Mouse (Mus musculus) B cell, adult 62 days (primary cell): ENCODE results near the gene Tex52. TPM values are rescaled to one million over a fixed set of nuclear protein-coding genes. Genes with fewer than 3 reads are reported as not detected.

ENCODE experiments used
- total RNA-seq: library from RNA; stranded (reverse); gene quantifications from 4 replicates; pipeline ENCODE4 v1.2.4, GENCODE M21; 2023

Tex52 gene
- not detected in 4 replicates for total RNA-seq

DNA sequence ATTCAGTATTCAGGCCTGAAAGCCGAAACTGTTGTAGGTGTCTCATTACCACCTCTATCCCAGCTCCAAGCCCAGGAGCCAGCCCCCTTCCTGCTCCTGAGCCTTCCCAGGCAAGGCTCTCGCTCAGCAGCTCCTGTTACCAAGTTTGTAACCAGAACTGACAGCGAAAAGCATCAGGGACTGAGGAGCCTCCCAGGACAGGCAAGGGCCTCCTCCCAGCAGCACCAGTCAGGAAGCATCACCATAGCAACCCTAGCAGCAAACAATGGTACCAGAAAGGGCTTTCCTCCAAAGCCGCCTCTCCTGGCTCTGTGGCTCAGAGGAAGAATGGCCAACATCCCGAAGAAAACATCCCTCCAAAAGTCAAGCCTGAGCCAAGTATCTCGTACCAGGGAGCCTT is at the start of gene Tex52, which contains the start of gene Gm44596:
Tex52 (plus strand) TSS at position 265 of the 400 bp plus-strand sequence.
Gm44596 (plus strand) TSS at position 312 of the 400 bp plus-strand sequence.

DNA sequence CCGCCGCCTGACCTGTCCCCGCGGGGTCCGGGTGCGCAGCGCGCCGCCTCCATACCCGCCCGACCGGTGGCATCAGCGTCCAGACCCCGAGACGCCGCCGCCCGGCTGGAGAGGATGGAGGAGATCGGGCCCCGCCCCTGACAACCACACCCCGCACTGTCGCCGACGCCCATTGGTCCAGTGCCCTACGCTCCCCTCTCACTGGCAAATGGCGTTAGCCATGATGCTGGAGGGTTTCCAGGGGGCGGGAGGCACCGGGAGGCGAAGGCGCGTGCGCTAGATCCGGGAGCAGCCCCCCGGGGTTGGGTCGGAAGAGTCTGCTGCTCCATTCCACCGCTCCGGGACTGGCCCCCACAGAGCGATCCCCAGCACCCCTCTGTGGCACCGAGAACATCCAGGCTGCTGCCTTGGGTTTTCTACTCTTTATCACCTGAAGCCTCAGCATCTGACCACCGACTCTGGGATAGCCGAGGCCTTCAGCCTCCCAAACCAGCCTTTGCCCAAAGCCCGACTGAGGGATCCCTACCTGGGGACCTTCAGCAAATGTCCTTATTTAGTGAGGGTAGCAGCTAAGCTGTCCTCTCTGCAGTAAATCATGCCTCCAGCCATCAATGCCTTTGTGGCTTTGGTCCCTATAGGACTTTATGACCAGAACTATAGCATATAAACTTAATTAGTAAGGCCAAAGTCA is 19.4 kb upstream of the Tex52 start, which contains the start of gene Tulp3:
Tulp3 (minus strand) TSS at position 126 of the 691 bp plus-strand sequence.

DNA sequence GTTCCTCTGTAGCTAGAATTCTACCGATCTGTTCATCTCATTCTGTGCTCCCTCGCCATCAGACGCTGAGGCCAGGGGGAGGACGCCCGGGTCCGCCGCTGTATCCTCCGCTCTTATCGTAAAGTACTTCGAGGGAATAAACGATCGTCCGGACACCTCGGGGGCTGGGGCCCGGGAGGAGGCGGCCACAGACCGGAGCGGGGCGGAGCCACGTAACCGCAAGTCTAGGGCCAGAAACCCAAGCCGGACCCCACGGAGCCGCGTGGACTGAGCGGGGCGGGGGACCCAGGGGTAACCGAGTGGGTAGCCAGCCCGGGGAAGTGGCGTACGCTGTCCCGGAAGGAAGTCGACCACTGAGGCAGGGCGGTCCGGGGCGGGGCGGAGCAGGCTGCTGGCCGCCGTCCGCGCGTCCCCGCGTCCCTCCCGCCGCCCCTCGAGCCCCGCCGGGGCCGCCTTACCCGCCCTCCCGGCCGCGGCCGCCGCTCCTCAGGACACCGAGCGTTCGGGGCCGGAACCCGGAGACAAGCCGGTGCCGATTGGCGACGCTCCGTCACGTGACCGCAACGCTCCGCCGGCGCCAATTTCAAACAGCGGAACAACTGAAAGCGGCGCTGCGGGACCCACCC is 12.8 kb upstream of the Tex52 start, which contains the start of the genes Rhno1 and Foxm1:
Rhno1 (minus strand) TSS at position 531 of the 626 bp plus-strand sequence.
Foxm1 (plus strand) TSS at position 587 of the 626 bp plus-strand sequence.

DNA sequence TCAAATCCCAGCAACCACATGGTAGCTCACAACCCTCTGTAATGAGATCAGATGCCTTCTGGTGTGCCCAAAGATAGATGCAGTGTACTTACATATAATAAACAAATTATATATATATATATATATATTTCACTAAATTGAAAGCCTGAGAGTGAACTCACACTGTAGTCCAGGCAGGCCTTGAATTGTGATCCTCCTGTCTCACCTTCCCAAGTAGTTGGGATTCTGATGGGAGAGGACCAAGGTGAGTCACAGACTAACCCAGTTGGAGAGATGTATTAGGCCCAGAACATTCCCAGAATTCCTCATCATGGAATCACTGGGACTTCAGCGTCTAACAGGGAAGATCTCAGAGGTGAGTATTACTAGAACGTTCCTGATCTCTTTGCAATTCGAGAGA is 23.7 kb downstream of the Tex52 start, which contains the start of gene Nrip2:
Nrip2 (plus strand) TSS at position 301 of the 400 bp plus-strand sequence.

DNA sequence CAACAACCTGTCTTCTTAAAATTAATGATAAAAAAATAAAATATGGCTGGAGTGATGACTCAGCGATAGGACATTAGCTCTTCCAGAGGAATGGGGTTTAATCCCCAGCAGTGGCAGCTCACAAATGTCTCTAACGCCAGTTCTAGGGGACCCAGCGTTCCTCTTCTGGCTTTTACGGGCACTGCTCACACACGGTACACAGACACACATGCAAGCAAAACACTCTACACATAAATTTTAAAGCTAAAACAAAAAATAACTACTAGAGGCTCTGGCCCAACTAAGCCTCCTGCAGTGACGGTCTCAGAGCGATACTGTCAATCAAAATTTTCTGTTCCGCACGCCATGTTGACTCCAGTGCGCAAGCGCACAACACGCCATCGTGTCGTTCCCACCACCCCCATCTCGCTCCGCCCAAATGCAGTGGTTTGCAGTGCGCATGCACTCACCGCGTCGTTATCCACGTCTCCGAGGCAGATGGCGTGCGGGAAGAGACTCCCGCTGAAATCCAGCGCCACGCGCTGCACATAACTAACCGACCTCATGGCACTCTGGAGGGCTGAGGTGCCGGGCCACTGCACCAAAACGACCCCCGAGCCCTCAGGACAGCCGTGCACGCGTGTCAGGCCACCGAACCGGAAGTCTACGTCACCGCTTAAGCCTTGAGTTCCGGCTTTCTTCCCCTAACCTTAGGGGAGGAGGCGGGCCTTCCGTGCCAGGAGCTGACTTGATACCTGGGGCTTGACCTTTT is 49.2 kb downstream of the Tex52 start, which contains the start of gene Itfg2:
Itfg2 (minus strand) TSS at position 663 of the 751 bp plus-strand sequence.

Other genes starting within 250 kb of the Tex52 start
- 0.31 to 1.7 TPM (median 0.57 TPM) in 4 replicates for gene Tspan9, start 231.9 kb upstream of the Tex52 start, total RNA-seq
- not detected in 4 replicates for gene Tead4, start 74.6 kb upstream of the Tex52 start, total RNA-seq
- gene Tulp3, start 19.6 kb upstream of the Tex52 start, total RNA-seq: 3.4 to 5.5 TPM (median 4.4 TPM) in 4 replicates
- gene Rhno1, start 12.5 kb upstream of the Tex52 start, total RNA-seq: 44.2 to 53.2 TPM (median 47.9 TPM) in 4 replicates
- 11.2 to 13.3 TPM (median 12.1 TPM) in 4 replicates for gene Foxm1, start 12.5 kb upstream of the Tex52 start, total RNA-seq
- gene Gm44596, start within 50 bp of the Tex52 start, total RNA-seq: not detected in 4 replicates
- gene Nrip2, start 23.8 kb downstream of the Tex52 start, total RNA-seq: not detected in 4 replicates
- 42.9 to 70.3 TPM (median 62.4 TPM) in 4 replicates for gene Itfg2, start 49.5 kb downstream of the Tex52 start, total RNA-seq
- gene Fkbp4, start 63.2 kb downstream of the Tex52 start, total RNA-seq: 64.4 to 78.9 TPM (median 69.6 TPM) in 4 replicates
- not detected in 4 replicates for gene Pzp, start 151.3 kb downstream of the Tex52 start, total RNA-seq
- gene A2ml1, start 206.2 kb downstream of the Tex52 start, total RNA-seq: not detected in 4 replicates
- gene Klrb1a, start 248.1 kb downstream of the Tex52 start, total RNA-seq: 0.44 to 1.4 TPM in 2 of 4 replicates, not detected in the others